Mouse (Mus musculus): Measurements from ENCODE around the gene Dcst2.

Dcst2 gene

DNA sequence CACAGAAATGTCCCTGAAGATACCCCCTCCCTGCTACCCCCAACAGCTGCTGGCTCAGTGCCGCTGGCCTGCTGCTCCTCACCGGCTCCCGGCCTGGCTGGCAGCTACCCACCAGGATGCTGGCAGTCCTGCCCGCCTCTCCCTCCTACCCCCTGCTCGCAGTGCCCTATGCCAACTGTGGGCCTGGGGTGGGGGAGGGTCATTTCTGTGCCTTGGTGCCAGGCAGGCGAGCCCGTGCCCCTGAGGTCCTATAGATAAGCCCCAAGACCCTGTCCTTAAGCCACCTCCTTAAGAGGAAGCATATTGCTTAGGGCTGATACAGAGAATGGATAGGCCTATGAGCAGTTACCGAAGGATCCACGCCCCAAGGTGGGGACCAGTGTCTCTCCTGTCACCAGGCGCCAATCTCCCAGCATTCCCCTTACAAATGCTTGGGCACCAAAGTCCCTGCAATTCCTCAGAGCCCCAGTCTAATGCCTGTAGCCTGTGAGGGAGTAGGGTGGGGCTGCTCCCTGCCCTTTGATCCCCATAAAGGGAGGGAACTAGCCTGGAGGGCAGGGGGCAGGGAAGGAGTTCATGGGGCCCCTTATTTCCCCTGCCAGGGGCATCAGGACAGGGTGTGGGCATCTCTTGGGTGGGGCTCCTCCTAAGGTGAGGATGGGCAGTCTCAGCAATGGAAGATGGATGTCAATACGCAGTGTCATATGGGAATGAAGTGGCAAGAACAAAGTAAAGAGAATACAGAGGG lies 26.5 kb downstream of the Dcst2 start:
- no peak for DNase-seq (ENCODE audit: low read depth, low spot score)

DNA sequence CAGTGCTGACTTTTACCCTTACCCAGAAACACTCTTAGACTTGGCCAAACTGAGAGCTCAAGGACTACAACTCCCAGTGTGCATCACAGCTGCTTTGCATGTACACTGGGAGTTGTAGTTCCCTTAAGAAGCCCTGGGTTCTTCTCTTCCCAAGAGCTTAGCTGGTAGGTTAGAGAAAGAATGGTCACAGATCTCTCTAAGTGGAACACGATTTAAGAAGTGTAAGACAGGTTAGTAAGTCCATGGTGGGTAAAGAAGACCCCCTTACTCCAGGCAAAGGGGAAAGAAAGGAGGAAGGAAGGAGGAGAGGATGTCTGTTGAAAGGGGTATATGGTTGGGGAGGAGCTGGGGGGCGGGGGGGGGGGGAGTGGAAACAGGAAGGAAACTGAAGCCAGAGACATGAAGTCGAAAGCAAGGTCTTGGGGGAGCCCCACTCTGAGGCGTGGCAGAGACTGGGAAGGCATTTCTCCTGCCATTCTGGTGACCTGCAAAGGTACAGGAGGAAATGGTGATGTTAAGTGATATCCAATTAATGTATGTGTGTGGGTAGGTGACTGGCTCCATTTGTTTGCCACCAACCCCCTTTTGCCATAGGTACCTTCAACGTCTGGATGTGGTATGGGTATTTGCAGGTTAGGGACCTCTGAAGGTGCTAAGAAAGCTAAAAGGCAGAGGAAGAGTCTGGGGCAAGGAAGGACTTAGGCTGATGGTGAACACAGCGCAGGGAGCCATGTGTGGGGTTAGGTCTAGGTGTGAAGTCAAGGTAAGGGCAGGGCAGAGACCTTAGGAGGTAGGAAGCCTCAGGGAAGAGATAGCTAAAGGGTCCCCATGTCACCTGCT lies 27.3 kb downstream of the Dcst2 start:
- DNase-seq (ENCODE audit: low read depth, low spot score) = peak; percentile 82

DNA sequence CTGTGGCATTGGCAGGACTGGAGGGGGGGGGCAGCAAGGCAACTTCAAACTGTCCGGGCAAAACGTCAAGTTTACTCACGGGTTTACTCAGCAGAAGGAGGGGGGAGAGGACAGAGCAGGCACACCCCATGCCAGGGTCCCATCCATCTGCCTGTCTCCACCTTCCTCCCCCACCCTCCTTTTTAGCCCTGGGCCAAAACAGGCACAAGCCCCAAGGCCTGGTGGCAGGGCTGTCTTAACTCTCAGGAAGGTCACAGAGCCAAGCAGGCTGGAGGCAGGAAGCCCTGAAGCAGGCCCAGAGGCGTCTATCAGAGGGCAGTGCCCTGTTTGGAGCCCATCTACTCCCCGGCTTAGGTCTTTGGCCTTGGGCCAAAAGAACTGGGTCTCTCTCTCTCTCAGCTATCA lies 28.3 kb downstream of the Dcst2 start:
- DNase-seq (ENCODE audit: low read depth, low spot score) = peak; percentile 83

- DNase-seq (ENCODE audit: low read depth, low spot score) = peak; percentile 85
Measured at GRCm38 (mm10) chr3:89390699-89391662, 29.2 kb downstream of the Dcst2 start.

DNA sequence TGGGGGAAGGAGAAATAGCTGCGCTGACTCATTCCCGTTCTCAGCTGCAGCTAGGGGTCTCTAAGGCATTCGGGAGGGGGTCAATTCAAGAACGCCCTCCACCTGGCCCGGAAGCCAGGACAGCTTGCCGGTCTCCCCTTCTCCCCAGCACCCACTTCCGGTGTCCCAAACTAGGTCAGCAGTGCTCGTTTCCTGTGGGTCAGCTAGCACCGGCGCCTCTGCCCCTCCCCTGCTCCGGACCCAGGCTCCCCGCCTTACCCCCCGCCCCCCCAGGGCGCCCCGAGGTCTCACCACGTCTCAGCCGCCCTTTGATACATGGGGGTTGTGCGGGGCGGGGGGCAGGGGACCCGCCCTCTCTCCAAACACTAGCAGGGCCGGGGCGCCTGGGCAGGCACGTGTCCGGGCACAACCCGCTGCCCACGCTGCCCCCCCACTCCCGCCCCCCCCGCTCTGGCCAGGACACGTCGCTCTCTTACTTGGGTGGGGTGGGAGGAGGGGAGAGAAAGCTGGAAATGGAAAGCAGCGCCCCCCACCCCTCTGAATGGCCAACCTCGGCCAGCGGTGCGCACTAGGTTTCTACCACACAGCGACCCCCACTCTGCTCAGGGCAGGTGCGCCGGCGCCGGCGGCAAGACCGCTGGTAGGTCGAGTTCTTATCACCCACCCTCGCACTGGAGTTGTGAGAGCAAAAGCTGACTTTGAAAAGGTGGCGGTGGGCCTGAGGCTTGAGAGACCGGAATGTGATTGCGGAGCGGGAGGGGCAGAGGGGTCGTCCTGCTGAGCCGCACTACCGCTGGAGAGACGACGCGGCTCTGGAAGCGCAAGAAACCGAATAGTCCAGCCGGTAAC lies 30.1 kb downstream of the Dcst2 start:
- peak; percentile 85 for DNase-seq (ENCODE audit: low read depth, low spot score)

- DNase-seq (ENCODE audit: low read depth, low spot score) = peak; percentile 75
Measured at GRCm38 (mm10) chr3:89392871-89393311, 31.1 kb downstream of the Dcst2 start.

- peak; percentile 99 for DNase-seq (ENCODE audit: low read depth, low spot score)
Measured at GRCm38 (mm10) chr3:89393605-89394004, 31.8 kb downstream of the Dcst2 start.

GRCm38 (mm10) chr3:89394006-89394893 lies 32.5 kb downstream of the Dcst2 start, which contains the start of gene Zbtb7b:
Zbtb7b (minus strand) TSS chr3:89394776.
- peak; percentile 87 for DNase-seq (ENCODE audit: low read depth, low spot score)

DNA sequence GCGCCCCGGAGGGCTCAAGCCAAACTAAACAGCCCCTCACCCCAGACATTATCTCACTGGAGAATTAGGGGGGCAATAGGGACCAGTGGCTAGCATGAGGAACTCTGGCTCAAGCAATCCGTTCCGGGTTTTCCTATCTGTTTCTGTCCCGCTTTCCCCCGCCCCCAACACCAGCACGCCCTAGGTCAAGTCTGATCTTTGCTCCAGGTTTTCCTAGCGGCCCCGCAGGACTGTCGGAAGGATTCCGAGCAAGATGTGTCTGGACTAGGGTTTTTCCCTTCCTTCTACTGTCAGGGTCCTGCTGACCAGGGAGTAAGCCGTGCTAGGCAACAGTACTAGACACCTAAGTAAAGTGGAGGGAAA lies 33.1 kb downstream of the Dcst2 start:
- DNase-seq (ENCODE audit: low read depth, low spot score) = peak; percentile 83

- no peak for DNase-seq (ENCODE audit: low read depth, low spot score)
Measured at GRCm38 (mm10) chr3:89395419-89395805, 33.6 kb downstream of the Dcst2 start.

GRCm38 (mm10) chr3:89395806-89396653 lies 34.3 kb downstream of the Dcst2 start:
- DNase-seq (ENCODE audit: low read depth, low spot score) = peak; percentile 88

- peak; percentile 88 for DNase-seq (ENCODE audit: low read depth, low spot score)
Measured at GRCm38 (mm10) chr3:89396654-89397005, 34.9 kb downstream of the Dcst2 start.

DNA sequence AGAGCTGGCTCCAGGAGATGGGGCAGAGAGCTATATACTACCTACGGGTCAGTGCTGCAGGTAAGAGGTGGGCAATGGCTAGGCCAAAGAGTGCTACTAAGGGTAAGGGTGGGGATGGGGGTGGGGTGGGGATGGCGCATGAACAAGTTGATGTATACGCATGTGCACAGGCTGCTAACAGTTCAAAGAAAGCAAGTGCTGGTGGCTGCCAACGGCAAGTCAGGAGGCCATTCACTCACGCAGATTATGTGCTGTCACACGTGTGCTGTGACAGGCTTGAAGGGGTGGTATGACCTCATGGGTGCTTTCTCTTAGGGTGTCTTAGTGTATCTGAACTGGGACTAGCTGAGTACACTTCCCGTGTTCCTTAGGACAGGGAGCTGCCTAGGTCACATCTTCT lies 39.6 kb downstream of the Dcst2 start:
- no peak for DNase-seq (ENCODE audit: low read depth, low spot score)

DNA sequence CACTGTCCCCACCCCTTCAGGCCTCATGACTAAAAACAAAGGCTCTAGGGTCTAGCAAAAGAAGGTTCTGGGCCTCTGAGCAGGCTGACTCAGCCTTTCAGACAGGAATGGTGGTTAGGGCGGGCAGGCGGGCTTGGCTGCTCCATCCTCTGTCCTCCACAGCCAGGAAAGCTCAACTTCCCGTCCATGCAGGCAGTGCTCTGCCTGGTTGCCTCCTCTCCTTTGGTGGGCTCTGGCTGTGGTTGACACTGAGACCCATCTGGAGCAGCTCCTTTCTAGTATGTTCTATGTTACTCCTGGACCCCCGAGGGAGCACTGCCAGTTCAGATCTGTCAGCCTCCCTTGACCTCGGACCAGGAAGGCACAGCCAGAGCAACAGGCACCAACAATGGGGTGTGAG lies 40.9 kb downstream of the Dcst2 start, which contains the start of gene Lenep:
Lenep (minus strand) TSS at position 101 of the 400 bp plus-strand sequence.
- DNase-seq (ENCODE audit: low read depth, low spot score) = no peak

DNA sequence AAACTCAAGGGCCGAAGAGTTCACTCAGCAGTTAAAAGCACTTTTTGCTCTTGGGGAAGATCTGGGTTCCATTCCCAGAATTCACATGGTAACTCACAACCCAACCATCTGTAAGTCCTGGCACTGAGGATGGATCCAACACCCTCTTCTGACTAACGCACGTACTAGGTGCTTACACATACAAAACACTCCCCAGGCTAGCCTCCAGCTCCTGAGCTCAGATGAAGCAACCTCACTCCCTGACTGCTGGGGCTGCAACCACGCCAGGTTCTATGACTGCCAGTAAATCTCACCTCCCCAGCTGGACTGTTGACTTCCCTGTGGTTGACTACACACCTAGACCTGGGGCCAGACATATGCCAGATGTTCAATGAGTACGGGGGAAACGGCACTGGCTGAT lies 45.1 kb downstream of the Dcst2 start:
- no peak for DNase-seq (ENCODE audit: low read depth, low spot score)

GRCm38 (mm10) chr3:89408448-89408847 lies 46.7 kb downstream of the Dcst2 start:
- no peak for DNase-seq (ENCODE audit: low read depth, low spot score)

GRCm38 (mm10) chr3:89409701-89410100 lies 47.9 kb downstream of the Dcst2 start:
- DNase-seq (ENCODE audit: low read depth, low spot score) = no peak

DNA sequence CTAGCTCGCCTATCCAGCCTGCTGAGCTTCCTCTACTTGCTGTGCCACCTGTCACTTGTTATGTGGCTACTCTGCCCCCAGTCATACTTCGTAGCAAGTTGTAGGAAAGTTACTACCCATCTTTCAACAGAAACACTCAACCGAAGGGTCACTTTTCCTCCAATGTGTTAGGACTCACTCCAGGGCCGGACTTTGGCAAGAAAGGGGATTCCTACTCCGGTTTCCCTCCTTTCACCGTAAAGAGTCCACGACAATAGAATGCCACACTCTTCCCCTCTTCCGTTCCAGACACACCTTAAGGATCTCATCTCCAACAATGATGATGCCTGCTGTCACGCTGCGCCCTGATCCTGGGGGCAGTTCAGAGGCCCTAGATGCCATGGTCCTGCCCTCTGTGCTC lies 49.1 kb downstream of the Dcst2 start:
- DNase-seq (ENCODE audit: low read depth, low spot score) = no peak

Data from A20 (cell line).